Mouse (Mus musculus) liver, embryonic 16.5 days (tissue): ENCODE measurements around the gene Slc19a1. TPM values are rescaled to one million over a fixed set of nuclear protein-coding genes. Genes with fewer than 3 reads are reported as not detected.

Experiments used
- polyA plus RNA-seq: library from polyadenylated mRNA; unstranded; fragments of >200 nt; fragmentation: Nextera tagmentation; extraction: Ambion mirVana; gene quantifications from 2 replicates; pipeline ENCODE4 v1.2.1, GENCODE M21; 2015

Slc19a1 gene
- polyA plus RNA-seq, 1 experiment from 2014 or later = 12.6 TPM

Other genes starting within 250 kb of the Slc19a1 start
- 3.8 and 4.6 TPM in 2 replicates for gene Pcbp3, start 70.4 kb upstream of the Slc19a1 start, polyA plus RNA-seq
- 87.9 and 104 TPM in 2 replicates for gene Col18a1, start 134.3 kb downstream of the Slc19a1 start, polyA plus RNA-seq
- gene Pofut2, start 227.0 kb downstream of the Slc19a1 start, polyA plus RNA-seq = 24.9 and 25.2 TPM in 2 replicates